In the genomic region with DNA sequence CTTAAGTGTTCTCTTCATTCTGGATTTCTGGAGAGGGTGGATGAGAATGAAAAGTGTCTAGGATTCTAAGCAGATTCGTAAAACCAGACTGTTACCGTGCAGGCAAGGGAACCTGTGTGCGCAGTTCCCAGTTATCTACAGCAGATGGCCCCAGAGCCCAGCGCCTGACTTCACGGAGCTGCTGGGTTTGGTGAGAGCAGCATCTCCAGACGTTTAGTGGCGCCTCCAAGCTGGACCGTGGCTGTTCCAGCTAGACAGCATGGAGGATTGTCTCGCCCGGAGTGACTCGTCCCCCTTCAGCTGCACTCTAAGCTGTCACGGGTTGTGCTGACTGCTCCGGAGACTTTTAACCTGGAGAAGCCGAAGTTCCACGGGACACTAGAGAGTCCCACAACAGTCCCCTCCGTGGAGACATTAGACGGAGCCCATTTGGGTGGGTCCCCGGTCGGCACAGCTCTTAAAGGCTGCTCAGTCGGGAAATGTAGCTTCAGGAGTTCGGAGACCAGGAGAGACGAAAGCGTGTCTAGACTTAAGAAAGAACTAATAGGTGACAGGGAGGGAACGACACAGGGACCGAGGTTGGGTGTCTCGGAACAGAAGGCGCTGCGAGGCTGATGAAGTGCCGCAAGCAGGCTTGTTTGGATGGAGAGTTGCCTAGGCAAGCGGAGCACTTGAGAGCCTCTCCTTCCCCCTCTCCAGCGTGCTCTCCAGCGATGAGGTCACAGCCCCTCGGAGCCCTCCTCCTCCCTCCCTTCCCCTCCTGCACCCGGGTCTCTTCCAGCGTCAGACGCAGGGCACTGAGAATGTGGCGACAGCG, we compare ENCODE assay signal across 8 mouse cellular contexts. TPM values are rescaled to one million over a fixed set of nuclear protein-coding genes. Genes with fewer than 3 reads are reported as not detected.
DNase-seq lines count a peak whose midpoint lies in the region; ATAC-seq and TF ChIP-seq lines count a peak whose summit lies in the region.

No protein-coding gene starts in this region.

- peak; percentile 81 for TF ChIP-seq CTCF in heart, adult 2 months (IDR thresholded peaks at IDR 0.05)

- peaks cover 22% of the 10 kb centered on the region for H3K27me3 ChIP-seq in embryonic facial prominence, embryonic 12.5 days
- H3K27me3 ChIP-seq in heart, adult 2 months (ENCODE audit: control insufficient read depth, insufficient read depth, low read length), result peaks cover 5% of the 10 kb centered on the region
- H3K27me3 ChIP-seq in limb, embryonic 12.5 days, result peaks cover 36% of the 10 kb centered on the region
- H3K27me3 ChIP-seq in midbrain, embryonic 13.5 days, result peaks cover 35% of the 10 kb centered on the region
- 0 out of 2 replicates have a peak, but pooled peaks cover 1% of the 10 kb centered on the region for H3K27me3 ChIP-seq in splenic B cell, adult 2 months (ENCODE audit: control insufficient read depth, insufficient read depth, low read length, poor library complexity, severe bottlenecking)

- H3K36me3 ChIP-seq in embryonic facial prominence, embryonic 12.5 days, result no peaks in the 10 kb centered on the region
- no peaks in the 10 kb centered on the region for H3K36me3 ChIP-seq in heart, adult 2 months (ENCODE audit: control insufficient read depth, insufficient read depth, low read length)
- H3K36me3 ChIP-seq in limb, embryonic 12.5 days, result no peaks in the 10 kb centered on the region
- no peaks in the 10 kb centered on the region for H3K36me3 ChIP-seq in midbrain, embryonic 13.5 days
- H3K36me3 ChIP-seq in splenic B cell, adult 2 months (ENCODE audit: control insufficient read depth, insufficient read depth, low read length, poor library complexity, severe bottlenecking), result no peaks in the 10 kb centered on the region

- H3K9me3 ChIP-seq in embryonic facial prominence, embryonic 12.5 days, result no peaks in the 10 kb centered on the region
- H3K9me3 ChIP-seq in limb, embryonic 12.5 days, result no peaks in the 10 kb centered on the region
- no peaks in the 10 kb centered on the region for H3K9me3 ChIP-seq in midbrain, embryonic 13.5 days

- 0 out of 2 replicates have a peak, but pooled peaks cover 3% of the 10 kb centered on the region for H3K4me1 ChIP-seq in embryonic facial prominence, embryonic 12.5 days
- H3K4me1 ChIP-seq in heart, adult 2 months (ENCODE audit: control insufficient read depth, insufficient read depth, low read length), result no peaks in the 10 kb centered on the region
- H3K4me1 ChIP-seq in limb, embryonic 12.5 days (replicated peaks), result 0 out of 2 replicates have a peak, but pooled peaks cover 4% of the 10 kb centered on the region
- H3K4me1 ChIP-seq in midbrain, embryonic 13.5 days (replicated peaks), result peaks cover 9% of the 10 kb centered on the region

- H3K27ac ChIP-seq in embryonic facial prominence, embryonic 12.5 days, result no peak overlapping the region
- H3K27ac ChIP-seq in heart, adult 2 months, result no peak overlapping the region
- H3K27ac ChIP-seq in limb, embryonic 12.5 days, result no peak overlapping the region
- H3K27ac ChIP-seq in midbrain, embryonic 13.5 days, result no peak overlapping the region

- under 1% methylated on average over 38 of the region's 38 CpGs for WGBS in embryonic facial prominence, embryonic 12.5 days
- 2% methylated on average over 38 of the region's 38 CpGs for WGBS in heart, adult 2 months
- under 1% methylated on average over 38 of the region's 38 CpGs for WGBS in limb, embryonic 12.5 days
- under 1% methylated on average over 38 of the region's 38 CpGs for WGBS in midbrain, embryonic 13.5 days

- peak; percentile 65 for DNase-seq in A20 (ENCODE audit: low read depth, low spot score)
- DNase-seq in adrenal gland, postnatal 14 days, result peak; percentile 82
- peak; percentile 54 to 62 for DNase-seq in heart, adult 2 months
- peak; percentile 51 to 77 for DNase-seq in kidney, adult 8-10 months
- DNase-seq in splenic B cell, adult 2 months (ENCODE audit: low read depth, low spot score), result peak; percentile 54

- H3K9ac ChIP-seq in embryonic facial prominence, embryonic 12.5 days, result peak overlapping the region; percentile 48
- H3K9ac ChIP-seq in heart, adult 2 months (ENCODE audit: low read depth, low read length), result no peak overlapping the region
- peak overlapping the region; percentile 53; the same call in 1 of the 2 replicates for H3K9ac ChIP-seq in limb, embryonic 12.5 days (replicated peaks)
- peak overlapping the region; percentile 57 for H3K9ac ChIP-seq in midbrain, embryonic 13.5 days (replicated peaks)

- peak overlapping the region; percentile 84 for H3K4me2 ChIP-seq in embryonic facial prominence, embryonic 12.5 days (replicated peaks)
- peak overlapping the region; percentile 83 for H3K4me2 ChIP-seq in limb, embryonic 12.5 days
- peak overlapping the region; percentile 88 for H3K4me2 ChIP-seq in midbrain, embryonic 13.5 days (replicated peaks)

- peak; percentile 92 for ATAC-seq in embryonic facial prominence, embryonic 12.5 days (ENCODE audit: insufficient number of reproducible peaks, insufficient read depth, low FRiP score, low TSS enrichment)
- ATAC-seq in limb, embryonic 12.5 days (ENCODE audit: insufficient number of reproducible peaks, insufficient read depth, low FRiP score, low TSS enrichment, low read depth), result peak; percentile 83
- ATAC-seq in midbrain, embryonic 13.5 days, result peak; percentile 94

- TF ChIP-seq POLR2A in heart, adult 2 months (IDR thresholded peaks at IDR 0.05; ENCODE audit: insufficient read depth, low read depth, low read length), result no peak

- H3K79me2 ChIP-seq in heart, adult 2 months (replicated peaks; ENCODE audit: control insufficient read depth, insufficient read depth, low read length), result no peaks in the 10 kb centered on the region

- intact Hi-C loops in heart, adult 2 months (cut with DNase I), result loop anchor here (1.0 kb wide), 1 partner anchor 399 kb away; no protein-coding TSS in a partner anchor

- peak overlapping the region; percentile 47 for H3K4me3 ChIP-seq in embryonic facial prominence, embryonic 12.5 days
- no peak overlapping the region for H3K4me3 ChIP-seq in heart, adult 2 months
- H3K4me3 ChIP-seq in limb, embryonic 12.5 days (replicated peaks), result peak overlapping the region; percentile 51
- peak overlapping the region; percentile 51 for H3K4me3 ChIP-seq in midbrain, embryonic 13.5 days (replicated peaks)

- TF ChIP-seq EP300 in heart, adult 2 months (IDR thresholded peaks at IDR 0.05; ENCODE audit: insufficient read depth, low read depth, low read length), result 0 out of 2 replicates have a peak, but pooled peaks have one; percentile 26

RNA-seq across cellular contexts. Expression of a gene that starts 16.1 kb away (rescaled TPM):
- 1.7 and 2.3 TPM in 2 replicates for total RNA-seq in adrenal gland, postnatal 14 days (2021)
- 0.56 and 0.70 TPM in 2 replicates for polyA plus RNA-seq in embryonic facial prominence, embryonic 12.5 days (2016; fragmentation: Nextera tagmentation; extraction: Ambion mirVana)
- under 1 TPM; 0.16 to 0.41 TPM for total RNA-seq in heart, adult 2 months (2021)
- polyA plus RNA-seq in heart, adult 2 months (2012; rRNA removed), result 0.45 and 0.56 TPM in 2 replicates
- 0.13 and 0.18 TPM in 2 replicates for polyA plus RNA-seq in limb, embryonic 12.5 days (2016; fragmentation: Nextera tagmentation; extraction: Ambion mirVana)
- polyA plus RNA-seq in midbrain, embryonic 13.5 days (2015; fragmentation: Nextera tagmentation; extraction: Ambion mirVana), result 0.14 and 0.27 TPM in 2 replicates

RNA-seq across cellular contexts. Expression of a gene that starts 16.2 kb away (rescaled TPM):
- 6.6 and 8.7 TPM in 2 replicates for total RNA-seq in adrenal gland, postnatal 14 days (2021)
- polyA plus RNA-seq in embryonic facial prominence, embryonic 12.5 days (2016; fragmentation: Nextera tagmentation; extraction: Ambion mirVana), result 8.8 and 9.3 TPM in 2 replicates
- 10 to 100 TPM; 10.0 to 11.0 TPM for total RNA-seq in heart, adult 2 months (2021)
- polyA plus RNA-seq in heart, adult 2 months (2012; rRNA removed), result 8.7 and 17.2 TPM in 2 replicates
- 10.2 and 10.4 TPM in 2 replicates for polyA plus RNA-seq in limb, embryonic 12.5 days (2016; fragmentation: Nextera tagmentation; extraction: Ambion mirVana)
- 4.6 and 5.5 TPM in 2 replicates for polyA plus RNA-seq in midbrain, embryonic 13.5 days (2015; fragmentation: Nextera tagmentation; extraction: Ambion mirVana)
